ENCODE assay signal across 24 mouse cellular contexts in the genomic region with DNA sequence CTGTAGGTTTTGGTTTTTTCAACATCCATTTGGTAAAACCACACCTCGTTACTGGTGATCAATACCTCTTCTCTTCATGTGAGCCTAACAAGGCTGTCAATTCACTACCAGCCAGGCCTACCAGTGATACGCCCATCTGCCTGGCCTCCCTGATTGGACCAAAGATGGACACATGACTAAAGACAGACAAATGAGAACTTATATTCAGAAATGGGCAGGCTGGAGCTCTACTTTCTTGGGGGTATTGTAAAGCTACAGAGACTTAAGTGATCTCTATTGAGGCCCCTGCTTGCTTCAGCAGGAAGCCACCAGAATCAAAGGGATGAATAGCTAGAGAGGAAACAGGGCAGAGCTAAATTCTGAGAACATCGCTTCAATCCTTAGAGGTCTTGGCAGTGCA.
"Had no signal": no experiment of that assay in that cellular context is flagged by ENCODE, and none has a peak within 500 bp of the region (broad histone marks: within the 10 kb centered on the region; RNA-seq: fewer than 3 reads in every experiment).

No protein-coding gene starts in this region.

- H3K9me3 ChIP-seq: heart, embryonic 13.5 days; heart, embryonic 15.5 days; hindbrain, embryonic 13.5 days; hindbrain, embryonic 15.5 days; kidney, embryonic 15.5 days; limb, embryonic 13.5 days; limb, embryonic 15.5 days; liver, embryonic 12.5 days had no signal

- H3K27ac ChIP-seq: heart, embryonic 13.5 days; heart, embryonic 15.5 days; hindbrain, embryonic 13.5 days; hindbrain, embryonic 15.5 days; hindbrain, postnatal 0 days; kidney, embryonic 15.5 days; kidney, postnatal 0 days; limb, embryonic 13.5 days; limb, embryonic 15.5 days; liver, embryonic 12.5 days; liver, embryonic 14.5 days had no signal

- H3K36me3 ChIP-seq: heart, embryonic 13.5 days; heart, embryonic 15.5 days; hindbrain, embryonic 13.5 days; hindbrain, embryonic 15.5 days; kidney, embryonic 15.5 days; limb, embryonic 13.5 days; limb, embryonic 15.5 days; liver, embryonic 12.5 days had no signal

- H3K27me3 ChIP-seq: heart, embryonic 13.5 days; heart, embryonic 15.5 days; hindbrain, embryonic 15.5 days; kidney, embryonic 15.5 days; limb, embryonic 13.5 days; limb, embryonic 15.5 days had no signal

- H3K4me3 ChIP-seq: heart, embryonic 13.5 days; heart, embryonic 15.5 days; hindbrain, embryonic 13.5 days; hindbrain, embryonic 15.5 days; kidney, embryonic 15.5 days; limb, embryonic 13.5 days; limb, embryonic 15.5 days; liver, embryonic 12.5 days had no signal

- H3K9ac ChIP-seq: heart, embryonic 13.5 days; heart, embryonic 15.5 days; hindbrain, embryonic 13.5 days; hindbrain, embryonic 15.5 days; kidney, embryonic 15.5 days; limb, embryonic 13.5 days; limb, embryonic 15.5 days; liver, embryonic 12.5 days; liver, embryonic 14.5 days had no signal

- H3K4me1 ChIP-seq: hindbrain, embryonic 15.5 days; limb, embryonic 13.5 days; limb, embryonic 15.5 days; liver, embryonic 12.5 days had no signal

- DNase-seq: gastrocnemius, postnatal 14 days; gastrocnemius, postnatal 36 days; heart, adult 18-20 months; heart, postnatal 14 days; heart, postnatal 36 days; kidney, adult 11 months; kidney, adult 2 months; kidney, adult 9 months; kidney, postnatal 14 days; kidney, postnatal 36 days; layer of hippocampus, adult 9-11 months; layer of hippocampus, postnatal 36 days; left cerebral cortex, postnatal 4 days had no signal
